Mouse (Mus musculus) C2C12 (cell line): ENCODE measurements around the gene Scn3b. TPM values are rescaled to one million over a fixed set of nuclear protein-coding genes. Genes with fewer than 3 reads are reported as not detected.

Experiments used
- H3K27me3 ChIP-seq: one replicate; pipeline ENCODE4 v1.6.1; 2011; ENCODE audit not compliant: control insufficient read depth, insufficient read depth, insufficient read length
- H3K36me3 ChIP-seq: one replicate; pipeline ENCODE4 v1.6.1; 2011; ENCODE audit not compliant: control insufficient read depth, insufficient read depth
- H3K4me3 ChIP-seq: one replicate; pipeline ENCODE4 v1.5.1; 2011; ENCODE audit warnings: mild to moderate bottlenecking, control low read depth; ENCODE audit not compliant: poor library complexity, insufficient read depth, severe bottlenecking
- H3K79me2 ChIP-seq: one replicate; pipeline ENCODE4 v1.6.1; 2011; ENCODE audit not compliant: control insufficient read depth, insufficient read depth
- H3K79me3 ChIP-seq: one replicate; pipeline ENCODE4 v1.6.1; 2011; ENCODE audit warnings: low read depth, control low read depth
- H3ac ChIP-seq: one replicate; pipeline ENCODE3; 2011; ENCODE audit warnings: low read depth; ENCODE audit not compliant: control insufficient read depth, insufficient read length
- CEBPB ChIP-seq: IDR thresholded peaks from one replicate; pipeline ENCODE4 v1.6.1; 2011; ENCODE audit warnings: low read depth, mild to moderate bottlenecking, control low read depth, moderate library complexity
- CTCF ChIP-seq: IDR thresholded peaks from one replicate; pipeline ENCODE4 v1.5.1; 2011; ENCODE audit not compliant: control insufficient read depth, insufficient read depth, insufficient read length
- FOSL1 ChIP-seq: IDR thresholded peaks from one replicate; pipeline ENCODE4 v1.8.0; 2011; ENCODE audit warnings: mild to moderate bottlenecking, low read length; ENCODE audit not compliant: poor library complexity, insufficient read depth, severe bottlenecking
- MAX ChIP-seq: IDR thresholded peaks from one replicate; pipeline ENCODE4 v1.6.1; 2011; ENCODE audit warnings: mild to moderate bottlenecking, control low read depth
- MYOD1 ChIP-seq: IDR thresholded peaks from one replicate; pipeline ENCODE4 v1.6.1; 2011; ENCODE audit warnings: low read depth; ENCODE audit not compliant: control insufficient read depth, insufficient read length
- MYOG ChIP-seq: IDR thresholded peaks from one replicate; pipeline ENCODE4 v1.6.1; 2011; ENCODE audit not compliant: control insufficient read depth, insufficient read length; ENCODE audit errors: extremely low read depth
- USF1 ChIP-seq: IDR thresholded peaks from one replicate; pipeline ENCODE4 v1.6.1; 2011; ENCODE audit warnings: low read depth, mild to moderate bottlenecking, control low read depth, moderate library complexity
- polyA plus RNA-seq: library from polyadenylated mRNA; unstranded; fragments of >200 nt; fragmentation: generic; extraction: Trizol; gene quantifications from one replicate; pipeline ENCODE4 v1.2.1, GENCODE M21; 2012; ENCODE audit warnings: missing spikeins

Scn3b gene
- polyA plus RNA-seq, 1 experiment, result not detected

GRCm38 (mm10) chr9:40249106-40249505, 19.9 kb upstream of the Scn3b start:
- H3K79me3 ChIP-seq, result no peaks in the 10 kb centered on the region
- no peaks in the 10 kb centered on the region for H3K27me3 ChIP-seq
- no peak for TF ChIP-seq CTCF
- no peak for TF ChIP-seq MYOG
- no peak for TF ChIP-seq MYOD1
- no peak for TF ChIP-seq MAX
- no peak for TF ChIP-seq FOSL1
- no peak for TF ChIP-seq CEBPB
- TF ChIP-seq USF1, result no peak
- no peaks in the 10 kb centered on the region for H3K36me3 ChIP-seq
- H3K4me3 ChIP-seq, result no peak overlapping the region
- H3ac ChIP-seq, result no peak overlapping the region
- H3K79me2 ChIP-seq, result no peaks in the 10 kb centered on the region

- H3K79me3 ChIP-seq, result no peaks in the 10 kb centered on the region
- H3K4me3 ChIP-seq, result no peak overlapping the region
- H3K36me3 ChIP-seq, result no peaks in the 10 kb centered on the region
- TF ChIP-seq MAX, result no peak
- H3ac ChIP-seq, result no peak overlapping the region
- H3K27me3 ChIP-seq, result no peaks in the 10 kb centered on the region
- H3K79me2 ChIP-seq, result no peaks in the 10 kb centered on the region
These were observed 16.6 kb upstream of the Scn3b start for GRCm38 (mm10) chr9:40252459-40252858.

- Histone ChIP-seq H3K79me3 (no peaks in the 10 kb centered on the region), H3K27me3 (peaks cover 3% of the 10 kb centered on the region)
- no peak for TF ChIP-seq CEBPB
- TF ChIP-seq MYOG, result no peak
- TF ChIP-seq MYOD1, result no peak
- no peak for TF ChIP-seq USF1
- TF ChIP-seq CTCF, result no peak
- TF ChIP-seq MAX, result no peak
- TF ChIP-seq FOSL1, result no peak
These were observed 5.1 kb upstream of the Scn3b start for GRCm38 (mm10) chr9:40263874-40264273.

GRCm38 (mm10) chr9:40268040-40268747, 823 bp upstream of the Scn3b start:
- Histone ChIP-seq H3K4me3 (no peak overlapping the region), H3K27me3 (peaks cover 3% of the 10 kb centered on the region)
- TF ChIP-seq USF1, result no peak
- no peak for TF ChIP-seq MYOD1
- TF ChIP-seq MYOG, result no peak
- TF ChIP-seq CTCF, result no peak
- no peak for TF ChIP-seq CEBPB
- no peak for TF ChIP-seq FOSL1
- TF ChIP-seq MAX, result no peak

More at GRCm38 (mm10) chr9:40263874-40264273, 5.1 kb upstream of the Scn3b start:
- no peaks in the 10 kb centered on the region for H3K79me2 ChIP-seq
- no peak overlapping the region for H3K4me3 ChIP-seq
- H3ac ChIP-seq, result no peak overlapping the region
- H3K36me3 ChIP-seq, result no peaks in the 10 kb centered on the region

GRCm38 (mm10) chr9:40268748-40269102, 292 bp upstream of the Scn3b start:
- no peak overlapping the region for H3K4me3 ChIP-seq
- H3ac ChIP-seq, result no peak overlapping the region
- peaks cover 3% of the 10 kb centered on the region for H3K27me3 ChIP-seq
- no peaks in the 10 kb centered on the region for H3K79me2 ChIP-seq
- H3K79me3 ChIP-seq, result no peaks in the 10 kb centered on the region
- H3K36me3 ChIP-seq, result no peaks in the 10 kb centered on the region
- TF ChIP-seq CTCF, result no peak
- TF ChIP-seq MYOG, result no peak
- no peak for TF ChIP-seq MYOD1
- no peak for TF ChIP-seq FOSL1
- no peak for TF ChIP-seq USF1
- no peak for TF ChIP-seq MAX
- TF ChIP-seq CEBPB, result no peak

More at GRCm38 (mm10) chr9:40268040-40268747, 823 bp upstream of the Scn3b start:
- H3K79me2 ChIP-seq, result no peaks in the 10 kb centered on the region
- no peaks in the 10 kb centered on the region for H3K36me3 ChIP-seq
- H3ac ChIP-seq, result no peak overlapping the region
- no peaks in the 10 kb centered on the region for H3K79me3 ChIP-seq

- Histone ChIP-seq H3K79me3 (no peaks in the 10 kb centered on the region), H3K27me3 (peaks cover 3% of the 10 kb centered on the region), H3ac (no peak overlapping the region), H3K36me3 (no peaks in the 10 kb centered on the region), H3K4me3 (no peak overlapping the region), H3K79me2 (no peaks in the 10 kb centered on the region)
- TF ChIP-seq CEBPB (no peak), MAX (no peak), USF1 (no peak), CTCF (no peak), MYOG (no peak), MYOD1 (no peak), FOSL1 (no peak)
These were observed 863 bp downstream of the Scn3b start for GRCm38 (mm10) chr9:40269880-40270279.
